Mouse (Mus musculus): ENCODE measurements around the gene Gpr155. TPM values are rescaled to one million over a fixed set of nuclear protein-coding genes. Genes with fewer than 3 reads are reported as not detected.

Gene Gpr155
- total and polyA plus RNA-seq, 2 experiments: 15.1 to 19.9 TPM

- Histone ChIP-seq H3K36me3 (ENCODE audit: control insufficient read depth, insufficient read depth, low read length) (peaks cover 30% of the 10 kb centered on the region), H3K9ac (ENCODE audit: low read depth, low read length) (no peak overlapping the region), H3K4me1 (ENCODE audit: control insufficient read depth, insufficient read depth, low read length) (no peaks in the 10 kb centered on the region), H3K79me2 (ENCODE audit: control insufficient read depth, insufficient read depth, low read length) (no peaks in the 10 kb centered on the region), H3K27ac (replicated peaks; ENCODE audit: insufficient read depth, low read depth, low read length) (no peak overlapping the region), H3K27me3 (ENCODE audit: control insufficient read depth, insufficient read depth, low read length) (no peaks in the 10 kb centered on the region), H3K4me3 (ENCODE audit: insufficient read depth, low read depth, low read length) (no peak overlapping the region)
- TF ChIP-seq CTCF (IDR thresholded peaks at IDR 0.05; ENCODE audit: low read depth, low read length): no peak
- TF ChIP-seq POLR2A (IDR thresholded peaks at IDR 0.05; ENCODE audit: extremely low read depth, insufficient read depth, low read length): no peak
- DNase-seq (ENCODE audit: extremely low read depth, low read depth, low spot score): no peak
- WGBS: 73% methylated on average over 5 of the region's 5 CpGs
Observed at GRCm38 (mm10) chr2:73351496-73351895, 34.9 kb downstream of the Gpr155 start.

- 82% methylated on average over 6 of the region's 6 CpGs for WGBS
- Histone ChIP-seq H3K9ac (ENCODE audit: low read depth, low read length) (no peak overlapping the region), H3K4me1 (ENCODE audit: control insufficient read depth, insufficient read depth, low read length) (no peaks in the 10 kb centered on the region), H3K4me3 (ENCODE audit: insufficient read depth, low read depth, low read length) (no peak overlapping the region), H3K36me3 (ENCODE audit: control insufficient read depth, insufficient read depth, low read length) (peaks cover 22% of the 10 kb centered on the region), H3K79me2 (ENCODE audit: control insufficient read depth, insufficient read depth, low read length) (no peaks in the 10 kb centered on the region), H3K27me3 (ENCODE audit: control insufficient read depth, insufficient read depth, low read length) (no peaks in the 10 kb centered on the region), H3K27ac (replicated peaks; ENCODE audit: insufficient read depth, low read depth, low read length) (no peak overlapping the region)
- TF ChIP-seq POLR2A (IDR thresholded peaks at IDR 0.05; ENCODE audit: extremely low read depth, insufficient read depth, low read length) (no peak), CTCF (IDR thresholded peaks at IDR 0.05; ENCODE audit: low read depth, low read length) (no peak)
- no peak for DNase-seq (ENCODE audit: extremely low read depth, low read depth, low spot score)
Observed at GRCm38 (mm10) chr2:73348221-73348620, 38.2 kb downstream of the Gpr155 start.

DNA sequence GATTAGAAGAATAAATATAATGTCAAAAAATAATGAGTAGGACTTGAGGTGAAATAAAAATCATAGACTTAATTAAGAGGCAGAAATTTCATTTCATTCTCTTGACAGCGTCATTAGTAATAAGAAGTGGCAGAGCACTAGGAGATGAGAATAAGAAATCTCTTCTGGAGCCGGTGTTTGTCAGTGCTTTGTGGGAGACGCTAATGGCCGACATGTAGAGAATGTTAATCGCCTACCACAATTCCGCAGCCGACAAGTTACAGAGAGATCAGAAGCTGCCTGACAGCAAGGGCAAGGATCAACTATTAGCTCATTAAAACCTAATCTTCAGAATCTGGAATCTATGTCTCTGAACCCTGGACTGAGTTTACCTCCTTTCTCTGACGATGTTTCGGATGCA lies 38.6 kb downstream of the Gpr155 start:
- no peak for TF ChIP-seq POLR2A (IDR thresholded peaks at IDR 0.05; ENCODE audit: extremely low read depth, insufficient read depth, low read length)
- TF ChIP-seq CTCF (IDR thresholded peaks at IDR 0.05; ENCODE audit: low read depth, low read length): no peak
- WGBS: 90% methylated on average over 9 of the region's 9 CpGs
- Histone ChIP-seq H3K4me3 (ENCODE audit: insufficient read depth, low read depth, low read length) (no peak overlapping the region), H3K27ac (replicated peaks; ENCODE audit: insufficient read depth, low read depth, low read length) (no peak overlapping the region), H3K27me3 (ENCODE audit: control insufficient read depth, insufficient read depth, low read length) (no peaks in the 10 kb centered on the region), H3K9ac (ENCODE audit: low read depth, low read length) (no peak overlapping the region), H3K4me1 (ENCODE audit: control insufficient read depth, insufficient read depth, low read length) (no peaks in the 10 kb centered on the region), H3K36me3 (ENCODE audit: control insufficient read depth, insufficient read depth, low read length) (peaks cover 22% of the 10 kb centered on the region), H3K79me2 (ENCODE audit: control insufficient read depth, insufficient read depth, low read length) (no peaks in the 10 kb centered on the region)
- no peak for DNase-seq (ENCODE audit: extremely low read depth, low read depth, low spot score)

GRCm38 (mm10) chr2:73347136-73347535 lies 39.2 kb downstream of the Gpr155 start:
- Histone ChIP-seq H3K27ac (replicated peaks; ENCODE audit: insufficient read depth, low read depth, low read length) (no peak overlapping the region), H3K79me2 (ENCODE audit: control insufficient read depth, insufficient read depth, low read length) (no peaks in the 10 kb centered on the region), H3K4me3 (ENCODE audit: insufficient read depth, low read depth, low read length) (no peak overlapping the region), H3K9ac (ENCODE audit: low read depth, low read length) (no peak overlapping the region), H3K36me3 (ENCODE audit: control insufficient read depth, insufficient read depth, low read length) (peaks cover 21% of the 10 kb centered on the region), H3K27me3 (ENCODE audit: control insufficient read depth, insufficient read depth, low read length) (no peaks in the 10 kb centered on the region), H3K4me1 (ENCODE audit: control insufficient read depth, insufficient read depth, low read length) (no peaks in the 10 kb centered on the region)
- no peak for TF ChIP-seq POLR2A (IDR thresholded peaks at IDR 0.05; ENCODE audit: extremely low read depth, insufficient read depth, low read length)
- TF ChIP-seq CTCF (IDR thresholded peaks at IDR 0.05; ENCODE audit: low read depth, low read length): no peak
- DNase-seq (ENCODE audit: extremely low read depth, low read depth, low spot score): no peak
- WGBS: 83% methylated on average over 6 of the region's 6 CpGs

DNA sequence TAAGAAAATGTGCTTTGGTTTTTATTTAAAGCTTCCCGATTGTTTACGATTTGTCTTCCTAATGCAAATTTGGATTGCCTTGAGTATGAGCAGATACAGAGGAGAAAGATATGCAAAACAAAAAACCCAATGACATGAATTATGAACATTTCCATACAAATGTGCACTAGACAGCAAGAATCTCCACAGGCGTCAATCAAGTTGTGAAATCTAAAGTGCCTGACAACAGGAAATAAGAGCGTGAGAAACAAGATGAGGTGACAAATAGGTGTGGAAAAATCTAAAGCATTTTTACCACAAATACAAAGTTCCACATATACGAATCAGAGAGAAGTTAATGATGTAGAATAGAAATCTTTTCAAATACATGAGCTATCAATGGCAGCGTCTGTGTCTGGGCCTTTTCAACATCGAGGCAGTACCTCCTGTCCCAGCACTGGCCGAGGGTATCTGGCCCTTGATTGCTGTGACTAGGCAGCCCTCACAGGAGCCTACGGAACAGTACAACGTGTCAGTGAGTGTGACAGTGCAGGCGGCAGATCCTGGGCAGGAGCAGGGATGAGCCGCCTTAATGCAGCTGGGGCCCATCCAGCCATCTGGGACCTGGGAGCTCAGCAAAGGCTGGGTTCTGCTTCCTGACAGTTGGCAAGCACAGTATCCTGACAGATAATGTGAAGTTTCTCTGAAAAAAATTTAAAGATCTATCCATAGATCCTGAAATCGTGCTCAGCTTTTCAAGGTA lies 39.9 kb downstream of the Gpr155 start:
- no peak overlapping the region for H3K4me3 ChIP-seq (ENCODE audit: insufficient read depth, low read depth, low read length)
- no peaks in the 10 kb centered on the region for H3K27me3 ChIP-seq (ENCODE audit: control insufficient read depth, insufficient read depth, low read length)
- 87% methylated on average over 13 of the region's 13 CpGs for WGBS
- H3K4me1 ChIP-seq (ENCODE audit: control insufficient read depth, insufficient read depth, low read length): no peaks in the 10 kb centered on the region
- no peak overlapping the region for H3K27ac ChIP-seq (replicated peaks; ENCODE audit: insufficient read depth, low read depth, low read length)
- no peak overlapping the region for H3K9ac ChIP-seq (ENCODE audit: low read depth, low read length)
- no peaks in the 10 kb centered on the region for H3K79me2 ChIP-seq (ENCODE audit: control insufficient read depth, insufficient read depth, low read length)
- DNase-seq (ENCODE audit: extremely low read depth, low read depth, low spot score): no peak
- H3K36me3 ChIP-seq (ENCODE audit: control insufficient read depth, insufficient read depth, low read length): peaks cover 16% of the 10 kb centered on the region
- no peak for TF ChIP-seq CTCF (IDR thresholded peaks at IDR 0.05; ENCODE audit: low read depth, low read length)

GRCm38 (mm10) chr2:73345204-73345603 lies 41.2 kb downstream of the Gpr155 start:
- Histone ChIP-seq H3K4me3 (ENCODE audit: insufficient read depth, low read depth, low read length) (no peak overlapping the region), H3K27ac (replicated peaks; ENCODE audit: insufficient read depth, low read depth, low read length) (no peak overlapping the region), H3K36me3 (ENCODE audit: control insufficient read depth, insufficient read depth, low read length) (peaks cover 9% of the 10 kb centered on the region; the same call in 1 of the 2 replicates), H3K27me3 (ENCODE audit: control insufficient read depth, insufficient read depth, low read length) (no peaks in the 10 kb centered on the region), H3K4me1 (ENCODE audit: control insufficient read depth, insufficient read depth, low read length) (no peaks in the 10 kb centered on the region), H3K9ac (ENCODE audit: low read depth, low read length) (no peak overlapping the region), H3K79me2 (ENCODE audit: control insufficient read depth, insufficient read depth, low read length) (no peaks in the 10 kb centered on the region)
- no peak for DNase-seq (ENCODE audit: extremely low read depth, low read depth, low spot score)
- no peak for TF ChIP-seq POLR2A (IDR thresholded peaks at IDR 0.05; ENCODE audit: extremely low read depth, insufficient read depth, low read length)
- TF ChIP-seq CTCF (IDR thresholded peaks at IDR 0.05; ENCODE audit: low read depth, low read length): no peak
- 95% methylated on average over 4 of the region's 4 CpGs for WGBS
